Mouse (Mus musculus) left cerebral cortex, adult 9 months (tissue): ENCODE data around the gene Pdpk1.

Experiments used
- DNase-seq, 2 experiments: peaks; one replicate each; pipeline ENCODE4 v3.0.0; 2022; ENCODE audit warnings: low spot score in 2 of 2

The Pdpk1 gene

GRCm38 (mm10) chr17:24150824-24151223, at the start of gene Pdpk1:
Gene Pdpk1 (minus strand): TSS chr17:24150924.
- no peak for DNase-seq

GRCm38 (mm10) chr17:24199741-24200140, 49.0 kb upstream of the Pdpk1 start:
- no peak for DNase-seq

GRCm38 (mm10) chr17:24199252-24199651, 48.5 kb upstream of the Pdpk1 start:
- peak in 1 of 2 experiments; percentile 83 for DNase-seq

- peak in 1 of 2 experiments; percentile 67 for DNase-seq
These were observed 46.5 kb upstream of the Pdpk1 start for GRCm38 (mm10) chr17:24197032-24197824.

GRCm38 (mm10) chr17:24195349-24195748, 44.6 kb upstream of the Pdpk1 start:
- DNase-seq, result no peak

- no peak for DNase-seq
These were observed 43.0 kb upstream of the Pdpk1 start for GRCm38 (mm10) chr17:24193769-24194168.

- DNase-seq, result no peak
These were observed 42.5 kb upstream of the Pdpk1 start for GRCm38 (mm10) chr17:24193268-24193667.

- DNase-seq, result no peak
These were observed 42.1 kb upstream of the Pdpk1 start for GRCm38 (mm10) chr17:24192848-24193247.

GRCm38 (mm10) chr17:24191481-24191880, 40.8 kb upstream of the Pdpk1 start:
- no peak for DNase-seq

GRCm38 (mm10) chr17:24190934-24191333, 40.2 kb upstream of the Pdpk1 start:
- DNase-seq, result no peak

- DNase-seq, result no peak
These were observed 23.5 kb upstream of the Pdpk1 start for GRCm38 (mm10) chr17:24174259-24174658.

GRCm38 (mm10) chr17:24173423-24173822, 22.7 kb upstream of the Pdpk1 start:
- peak in 1 of 2 experiments; percentile 74 for DNase-seq

- DNase-seq, result no peak
These were observed 21.0 kb upstream of the Pdpk1 start for GRCm38 (mm10) chr17:24171738-24172137.

- no peak for DNase-seq
These were observed 20.0 kb upstream of the Pdpk1 start for GRCm38 (mm10) chr17:24170729-24171128.

GRCm38 (mm10) chr17:24170125-24170524, 19.4 kb upstream of the Pdpk1 start:
- DNase-seq, result no peak

GRCm38 (mm10) chr17:24169317-24170065, 18.8 kb upstream of the Pdpk1 start, which contains the start of gene Atp6v0c:
Gene Atp6v0c (minus strand): TSS chr17:24169702.
- DNase-seq, result peak; percentile 87 to 97

- peak in 1 of 2 experiments; percentile 74 for DNase-seq
These were observed 18.0 kb upstream of the Pdpk1 start for GRCm38 (mm10) chr17:24168590-24169277.

GRCm38 (mm10) chr17:24167891-24168505, 17.3 kb upstream of the Pdpk1 start:
- DNase-seq, result no peak

- DNase-seq, result no peak
These were observed 16.4 kb upstream of the Pdpk1 start for GRCm38 (mm10) chr17:24167120-24167519.

- DNase-seq, result no peak
These were observed 14.0 kb upstream of the Pdpk1 start for GRCm38 (mm10) chr17:24164566-24165259.
